Mouse (Mus musculus): ENCODE measurements around the gene Kyat3. TPM values are rescaled to one million over a fixed set of nuclear protein-coding genes. Genes with fewer than 3 reads are reported as not detected.
A peak's percentile ranks its signal among the peaks of the same experiment; 100 is the strongest.

The Kyat3 gene
- polyA plus RNA-seq, 1 experiment from 2014 or later, result 19.5 TPM

- no peak for ATAC-seq (ENCODE audit: insufficient number of reproducible peaks, insufficient read depth, low FRiP score, low TSS enrichment, low read depth)
- H3K9me3 ChIP-seq, result no peaks in the 10 kb centered on the region
- H3K4me3 ChIP-seq, result no peak overlapping the region
- 67% methylated on average over 18 of the region's 18 CpGs for WGBS
- no peak overlapping the region for H3K27ac ChIP-seq
- 0 out of 2 replicates have a peak, but pooled peaks cover 3% of the 10 kb centered on the region for H3K4me1 ChIP-seq
- no peak overlapping the region for H3K4me2 ChIP-seq
- H3K9ac ChIP-seq, result no peak overlapping the region
- H3K27me3 ChIP-seq, result no peaks in the 10 kb centered on the region
- H3K36me3 ChIP-seq, result no peaks in the 10 kb centered on the region
These were observed 54.4 kb downstream of the Kyat3 start for GRCm38 (mm10) chr3:142755132-142755867.

DNA sequence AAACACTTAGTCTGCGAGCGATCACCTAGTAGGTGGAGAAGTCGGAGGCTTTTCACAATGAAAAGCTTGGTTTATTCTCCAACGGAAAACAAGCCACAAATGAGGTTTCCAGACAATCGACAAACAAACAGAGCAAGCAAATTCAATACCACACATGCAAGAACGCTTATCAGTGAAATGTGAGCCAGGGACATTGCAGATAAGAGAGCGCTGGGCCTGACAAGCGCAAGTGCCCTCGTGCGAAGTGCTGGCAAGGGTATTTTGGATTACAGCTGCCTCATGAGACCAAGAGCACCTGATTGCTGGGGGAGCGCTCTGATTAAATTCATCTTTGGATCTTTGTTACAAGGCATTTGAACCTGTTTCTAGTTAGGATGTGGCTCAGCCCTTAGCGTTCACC is 57.0 kb downstream of the Kyat3 start:
- Histone ChIP-seq H3K27ac (no peak overlapping the region), H3K4me1 (0 out of 2 replicates have a peak, but pooled peaks cover 3% of the 10 kb centered on the region), H3K9ac (no peak overlapping the region)

DNA sequence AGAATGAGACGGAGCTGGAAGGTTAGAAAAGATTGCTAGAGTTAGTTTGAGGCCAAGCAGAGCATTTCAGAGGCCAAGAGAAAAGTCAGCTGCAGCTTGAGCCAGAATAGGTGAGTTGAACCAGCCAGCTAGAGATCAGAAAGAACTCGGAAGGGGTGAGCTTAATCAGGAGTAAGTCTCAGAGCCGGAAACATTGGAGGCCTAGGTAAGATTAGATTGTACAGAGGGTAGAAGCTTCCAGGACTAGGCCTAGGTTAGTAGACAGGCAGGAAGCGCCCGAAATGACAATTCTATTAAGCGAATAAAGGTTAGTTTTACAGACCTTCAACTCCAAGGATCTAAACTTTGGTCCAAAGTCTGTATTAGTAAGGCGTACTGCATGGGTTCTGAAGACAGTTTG is 57.7 kb downstream of the Kyat3 start:
- H3K4me1 ChIP-seq, result 0 out of 2 replicates have a peak, but pooled peaks cover 3% of the 10 kb centered on the region
- no peak overlapping the region for H3K9ac ChIP-seq
- WGBS, result 77% methylated on average over 7 of the region's 7 CpGs
- no peaks in the 10 kb centered on the region for H3K27me3 ChIP-seq
- no peaks in the 10 kb centered on the region for H3K9me3 ChIP-seq
- H3K27ac ChIP-seq, result no peak overlapping the region
- ATAC-seq (ENCODE audit: insufficient number of reproducible peaks, insufficient read depth, low FRiP score, low TSS enrichment, low read depth), result no peak
- no peak overlapping the region for H3K4me2 ChIP-seq
- no peak overlapping the region for H3K4me3 ChIP-seq
- no peaks in the 10 kb centered on the region for H3K36me3 ChIP-seq

More for the DNA sequence above, 57.0 kb downstream of the Kyat3 start:
- no peak overlapping the region for H3K4me3 ChIP-seq
- H3K36me3 ChIP-seq, result no peaks in the 10 kb centered on the region
- no peaks in the 10 kb centered on the region for H3K9me3 ChIP-seq
- no peak for ATAC-seq (ENCODE audit: insufficient number of reproducible peaks, insufficient read depth, low FRiP score, low TSS enrichment, low read depth)
- no peaks in the 10 kb centered on the region for H3K27me3 ChIP-seq
- 40% methylated on average over 12 of the region's 12 CpGs for WGBS
- no peak overlapping the region for H3K4me2 ChIP-seq

GRCm38 (mm10) chr3:142760356-142760755 is 59.5 kb downstream of the Kyat3 start:
- Histone ChIP-seq H3K36me3 (no peaks in the 10 kb centered on the region), H3K9me3 (no peaks in the 10 kb centered on the region), H3K27me3 (no peaks in the 10 kb centered on the region), H3K27ac (no peak overlapping the region), H3K4me3 (no peak overlapping the region), H3K4me1 (0 out of 2 replicates have a peak, but pooled peaks cover 3% of the 10 kb centered on the region), H3K4me2 (no peak overlapping the region), H3K9ac (no peak overlapping the region)
- no peak for ATAC-seq (ENCODE audit: insufficient number of reproducible peaks, insufficient read depth, low FRiP score, low TSS enrichment, low read depth)
- 78% methylated on average over 6 of the region's 6 CpGs for WGBS

DNA sequence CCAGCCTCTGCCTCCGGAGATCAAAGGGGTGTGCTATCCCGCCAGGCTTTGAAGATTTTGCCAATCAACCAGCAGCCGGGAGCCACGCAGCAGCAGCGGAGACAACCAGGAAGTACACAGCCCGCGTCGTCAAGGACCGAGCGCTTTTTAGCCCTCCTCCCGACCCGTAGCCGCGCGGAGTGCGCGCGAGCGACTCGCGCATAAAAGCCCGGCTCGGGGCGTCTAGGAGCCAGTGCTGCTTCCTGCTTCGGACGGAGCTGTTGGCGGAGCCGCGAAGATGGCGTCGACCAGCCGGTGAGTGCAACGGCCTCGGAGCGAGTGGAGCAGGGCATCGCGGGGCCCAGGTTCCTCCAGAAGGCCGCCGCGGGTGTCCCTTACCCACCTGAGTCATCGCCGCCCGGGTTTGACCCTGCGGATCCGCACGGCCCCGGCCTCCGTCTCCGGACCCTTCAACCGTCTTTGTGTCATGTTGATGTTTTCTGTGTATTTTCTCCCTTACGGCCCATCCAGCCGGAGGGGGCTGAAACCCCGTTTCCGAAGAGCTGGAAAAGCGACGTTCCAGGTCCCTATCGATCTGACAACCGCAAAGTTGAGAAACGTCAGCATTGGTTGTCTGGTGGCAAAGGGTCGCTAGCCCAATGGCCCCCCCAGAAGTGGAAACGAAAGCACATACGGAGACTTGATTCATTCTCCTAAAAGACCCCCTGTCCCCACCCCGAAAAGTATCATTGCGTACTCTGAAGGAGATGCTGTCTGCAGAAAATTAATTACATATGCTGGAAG is 64.3 kb downstream of the Kyat3 start, which contains the start of gene Gtf2b:
TSS of gene Gtf2b (plus strand) at position 51 of the 783 bp plus-strand sequence.
- peak; percentile 97 for ATAC-seq (ENCODE audit: insufficient number of reproducible peaks, insufficient read depth, low FRiP score, low TSS enrichment, low read depth)
- Histone ChIP-seq H3K9ac (peak within 1 kb of the TSS; percentile 95), H3K36me3 (no peaks in the 10 kb centered on the region), H3K27me3 (no peaks in the 10 kb centered on the region), H3K4me2 (peak within 1 kb of the TSS; percentile 84), H3K27ac (peak within 1 kb of the TSS; percentile 91), H3K9me3 (no peaks in the 10 kb centered on the region), H3K4me1 (peaks cover 14% of the 10 kb centered on the region), H3K4me3 (peak within 1 kb of the TSS; percentile 89)
- WGBS, result under 1% methylated on average over 64 of the region's 64 CpGs

DNA sequence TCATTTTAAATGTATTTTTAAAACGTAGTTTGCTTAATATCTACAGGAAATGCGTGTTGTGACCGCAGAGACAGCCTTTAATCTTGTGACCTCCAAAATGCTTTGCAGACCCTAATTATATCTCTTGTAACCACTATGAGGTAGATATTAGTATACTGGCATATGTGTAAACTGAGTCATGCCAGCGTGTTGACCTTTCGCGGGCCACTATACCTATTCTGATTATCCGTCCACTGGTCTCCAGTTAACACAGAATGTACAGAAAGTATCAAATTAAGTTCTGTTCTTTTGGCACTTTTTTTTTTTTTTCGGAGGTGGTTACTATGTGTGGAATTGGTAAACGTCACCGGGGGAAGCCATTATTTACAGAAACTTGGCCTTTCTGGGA is 64.9 kb downstream of the Kyat3 start:
- H3K27ac ChIP-seq, result peak overlapping the region; percentile 91; the same call in 1 of the 2 replicates
- no peaks in the 10 kb centered on the region for H3K9me3 ChIP-seq
- ATAC-seq (ENCODE audit: insufficient number of reproducible peaks, insufficient read depth, low FRiP score, low TSS enrichment, low read depth), result no peak
- peak overlapping the region; percentile 84 for H3K4me2 ChIP-seq
- 18% methylated on average over 10 of the region's 10 CpGs for WGBS
- H3K4me1 ChIP-seq, result peaks cover 14% of the 10 kb centered on the region
- no peaks in the 10 kb centered on the region for H3K27me3 ChIP-seq
- peak overlapping the region; percentile 95 for H3K9ac ChIP-seq
- peak overlapping the region; percentile 89 for H3K4me3 ChIP-seq
- no peaks in the 10 kb centered on the region for H3K36me3 ChIP-seq

DNA sequence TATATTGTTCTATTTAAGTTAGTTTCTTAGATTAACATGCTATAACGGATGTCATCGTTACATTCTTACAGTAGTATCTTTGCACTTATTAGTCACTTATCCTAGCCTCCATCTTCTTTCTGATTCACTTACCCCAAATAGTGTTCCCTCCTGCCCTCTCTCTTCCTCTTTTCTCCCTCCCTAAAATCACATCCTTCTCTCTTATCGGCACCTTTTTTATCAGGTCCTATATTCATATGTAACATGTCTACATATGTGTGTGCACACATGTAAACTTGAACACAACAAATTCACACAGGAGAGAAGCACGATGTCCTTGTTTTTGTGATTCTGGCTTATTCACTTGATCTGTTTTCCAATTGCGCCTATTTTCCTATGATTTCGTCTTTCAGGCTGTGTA is 67.6 kb downstream of the Kyat3 start:
- no peaks in the 10 kb centered on the region for H3K27me3 ChIP-seq
- no peak for ATAC-seq (ENCODE audit: insufficient number of reproducible peaks, insufficient read depth, low FRiP score, low TSS enrichment, low read depth)
- H3K36me3 ChIP-seq, result peaks cover 21% of the 10 kb centered on the region
- 94% methylated on average over 6 of the region's 6 CpGs for WGBS
- no peaks in the 10 kb centered on the region for H3K9me3 ChIP-seq
- H3K27ac ChIP-seq, result no peak overlapping the region
- H3K9ac ChIP-seq, result no peak overlapping the region
- H3K4me2 ChIP-seq, result no peak overlapping the region
- peaks cover 14% of the 10 kb centered on the region for H3K4me1 ChIP-seq
- no peak overlapping the region for H3K4me3 ChIP-seq

DNA sequence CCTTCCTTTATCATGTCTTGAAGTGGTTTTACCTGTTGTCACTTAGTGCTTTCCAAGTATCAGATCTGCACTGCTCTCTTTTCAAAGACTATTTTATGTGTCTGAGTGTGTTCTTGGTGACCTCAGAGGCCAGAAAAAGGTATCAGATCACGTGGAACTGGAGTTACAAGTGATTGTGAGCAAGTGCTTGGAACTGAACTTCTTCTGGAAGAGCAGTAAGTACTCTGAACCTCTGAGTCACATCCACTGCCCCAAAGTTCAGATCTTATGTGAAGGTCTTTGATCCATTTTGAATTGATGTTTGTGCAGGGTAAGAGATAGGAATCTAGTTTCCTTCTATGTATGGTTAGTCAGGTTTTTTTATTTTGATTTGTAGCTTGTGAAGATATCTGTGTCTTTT is 69.7 kb downstream of the Kyat3 start:
- ATAC-seq (ENCODE audit: insufficient number of reproducible peaks, insufficient read depth, low FRiP score, low TSS enrichment, low read depth), result no peak

GRCm38 (mm10) chr3:142773538-142774191 is 72.8 kb downstream of the Kyat3 start:
- H3K9me3 ChIP-seq, result no peaks in the 10 kb centered on the region
- no peak overlapping the region for H3K4me2 ChIP-seq
- peaks cover 45% of the 10 kb centered on the region for H3K36me3 ChIP-seq
- H3K27ac ChIP-seq, result no peak overlapping the region
- ATAC-seq (ENCODE audit: insufficient number of reproducible peaks, insufficient read depth, low FRiP score, low TSS enrichment, low read depth), result no peak
- no peak overlapping the region for H3K4me3 ChIP-seq
- H3K27me3 ChIP-seq, result no peaks in the 10 kb centered on the region
- 80% methylated on average over 4 of the region's 4 CpGs for WGBS
- no peak overlapping the region for H3K9ac ChIP-seq
- H3K4me1 ChIP-seq, result no peaks in the 10 kb centered on the region

More for the DNA sequence above, 69.7 kb downstream of the Kyat3 start:
- Histone ChIP-seq H3K4me3 (no peak overlapping the region), H3K4me1 (peaks cover 14% of the 10 kb centered on the region), H3K9ac (no peak overlapping the region), H3K36me3 (peaks cover 28% of the 10 kb centered on the region), H3K27me3 (no peaks in the 10 kb centered on the region), H3K27ac (no peak overlapping the region), H3K9me3 (no peaks in the 10 kb centered on the region), H3K4me2 (no peak overlapping the region)
- 56% methylated on average over 1 of the region's 1 CpGs for WGBS

GRCm38 (mm10) chr3:142777227-142777626 is 76.4 kb downstream of the Kyat3 start:
- Histone ChIP-seq H3K9ac (no peak overlapping the region), H3K27me3 (no peaks in the 10 kb centered on the region), H3K9me3 (no peaks in the 10 kb centered on the region), H3K36me3 (peaks cover 70% of the 10 kb centered on the region), H3K27ac (no peak overlapping the region), H3K4me1 (no peaks in the 10 kb centered on the region), H3K4me3 (no peak overlapping the region), H3K4me2 (no peak overlapping the region)
- ATAC-seq (ENCODE audit: insufficient number of reproducible peaks, insufficient read depth, low FRiP score, low TSS enrichment, low read depth), result no peak
- 80% methylated on average over 3 of the region's 3 CpGs for WGBS

DNA sequence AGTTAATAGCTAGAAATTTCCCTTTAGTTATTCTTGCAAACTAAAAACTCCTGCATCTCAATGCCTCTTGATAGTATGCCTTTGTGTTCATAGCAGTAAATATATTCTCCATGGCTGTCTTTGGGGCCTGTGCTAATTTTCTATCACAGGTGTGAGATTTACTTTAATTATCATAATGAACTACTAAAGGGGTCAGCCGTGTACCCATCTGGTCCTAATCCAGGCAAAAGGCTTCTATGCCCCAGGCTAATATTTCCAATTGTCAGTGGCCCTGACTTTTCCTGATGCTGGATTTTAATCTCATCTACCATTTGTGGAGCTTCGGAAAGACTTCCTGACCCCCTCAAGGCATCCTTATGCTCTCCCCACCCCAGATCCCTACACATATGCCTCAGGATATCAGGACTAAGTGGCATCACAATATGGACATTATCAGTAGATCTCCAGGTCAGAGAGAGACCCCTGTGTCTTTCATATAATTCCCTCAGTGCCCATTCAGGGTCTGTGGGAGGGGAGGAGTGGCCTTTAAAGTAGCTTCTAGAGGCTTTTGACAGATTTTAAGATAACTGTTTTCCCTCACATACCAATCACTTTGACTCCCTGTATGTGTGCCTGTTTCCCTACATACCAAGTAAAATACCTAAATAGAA is 85.7 kb downstream of the Kyat3 start:
- Histone ChIP-seq H3K4me3 (no peak overlapping the region), H3K4me2 (no peak overlapping the region), H3K4me1 (no peaks in the 10 kb centered on the region), H3K27ac (no peak overlapping the region), H3K36me3 (peaks cover 57% of the 10 kb centered on the region), H3K9me3 (no peaks in the 10 kb centered on the region), H3K27me3 (no peaks in the 10 kb centered on the region), H3K9ac (no peak overlapping the region)
- ATAC-seq (ENCODE audit: insufficient number of reproducible peaks, insufficient read depth, low FRiP score, low TSS enrichment, low read depth), result no peak
- 21% methylated on average over 2 of the region's 2 CpGs for WGBS
